Mouse (Mus musculus): ENCODE results near the gene Rimbp3. TPM values are rescaled to one million over a fixed set of nuclear protein-coding genes. Genes with fewer than 3 reads are reported as not detected.

Rimbp3 gene
- polyA plus RNA-seq, 1 experiment from 2014 or later = 1.8 TPM

Other genes with a start within 250 kb of the Rimbp3 start
- 177 and 184 TPM in 2 replicates for gene Mapk1, start 225.2 kb upstream of the Rimbp3 start, polyA plus RNA-seq (2016; fragmentation: Nextera tagmentation; extraction: Ambion mirVana)
- gene Ypel1, start 138.9 kb upstream of the Rimbp3 start, polyA plus RNA-seq (2016; fragmentation: Nextera tagmentation; extraction: Ambion mirVana) = 95.0 and 98.6 TPM in 2 replicates
- gene Ppil2, start 97.3 kb upstream of the Rimbp3 start, polyA plus RNA-seq (2016; fragmentation: Nextera tagmentation; extraction: Ambion mirVana) = 159 and 161 TPM in 2 replicates
- gene 2610318N02Rik, start 83.4 kb upstream of the Rimbp3 start, polyA plus RNA-seq (2016; fragmentation: Nextera tagmentation; extraction: Ambion mirVana) = 66.0 and 66.3 TPM in 2 replicates
- 61.5 and 79.9 TPM in 2 replicates for gene Sdf2l1, start 76.2 kb upstream of the Rimbp3 start, polyA plus RNA-seq (2016; fragmentation: Nextera tagmentation; extraction: Ambion mirVana)
- gene Ydjc, start 64.0 kb upstream of the Rimbp3 start, polyA plus RNA-seq (2016; fragmentation: Nextera tagmentation; extraction: Ambion mirVana) = 21.4 and 23.0 TPM in 2 replicates
- 1.4 and 1.5 TPM in 2 replicates for gene Ccdc116, start 61.4 kb upstream of the Rimbp3 start, polyA plus RNA-seq (2016; fragmentation: Nextera tagmentation; extraction: Ambion mirVana)
- gene Ube2l3, start 6.0 kb upstream of the Rimbp3 start, polyA plus RNA-seq (2016; fragmentation: Nextera tagmentation; extraction: Ambion mirVana) = 342 and 364 TPM in 2 replicates
- 11.7 and 12.4 TPM in 2 replicates for gene Hic2, start 25.0 kb downstream of the Rimbp3 start, polyA plus RNA-seq (2016; fragmentation: Nextera tagmentation; extraction: Ambion mirVana)
- 22.8 and 23.1 TPM in 2 replicates for gene Tmem191c, start 67.5 kb downstream of the Rimbp3 start, polyA plus RNA-seq (2016; fragmentation: Nextera tagmentation; extraction: Ambion mirVana)
- gene Serpind1, start 122.8 kb downstream of the Rimbp3 start, polyA plus RNA-seq (2016; fragmentation: Nextera tagmentation; extraction: Ambion mirVana) = 0.35 and 0.41 TPM in 2 replicates
- 18.1 and 19.8 TPM in 2 replicates for gene Snap29, start 197.4 kb downstream of the Rimbp3 start, polyA plus RNA-seq (2016; fragmentation: Nextera tagmentation; extraction: Ambion mirVana)
- gene Pi4ka, start 197.7 kb downstream of the Rimbp3 start, polyA plus RNA-seq (2016; fragmentation: Nextera tagmentation; extraction: Ambion mirVana) = 56.2 and 61.8 TPM in 2 replicates
- gene Crkl, start 243.4 kb downstream of the Rimbp3 start, polyA plus RNA-seq (2016; fragmentation: Nextera tagmentation; extraction: Ambion mirVana) = 91.0 and 102 TPM in 2 replicates

All from neural tube, embryonic 12.5 days (tissue).